In the genomic region with DNA sequence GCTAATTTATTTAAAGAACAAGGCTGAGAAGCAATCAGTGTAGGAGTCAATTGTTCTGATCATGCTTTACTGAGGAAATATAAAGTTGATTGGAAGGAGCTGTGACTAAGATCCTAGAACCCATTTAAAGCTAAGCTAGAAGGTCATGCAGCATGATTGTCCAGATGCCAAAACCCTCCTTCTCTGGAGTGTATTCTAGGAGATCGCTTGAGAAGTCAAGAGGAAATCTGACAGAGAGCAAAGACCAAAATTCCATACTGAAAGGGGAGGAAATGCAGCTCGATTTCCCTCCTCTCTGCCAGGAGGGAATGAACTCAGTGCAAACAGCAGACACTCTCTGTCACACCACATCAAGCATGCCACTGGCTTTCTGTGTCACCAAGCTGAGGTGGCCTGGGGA, we compare ENCODE assay signal across 18 mouse cellular contexts.
A peak's percentile ranks its signal among the peaks of the same experiment; 100 is the strongest.
DNase-seq lines count a peak whose midpoint lies in the region; ATAC-seq lines count a peak whose summit lies in the region.
"Had no signal": no experiment of that assay in that cellular context is flagged by ENCODE, and none has a peak within 500 bp of the region (broad histone marks: within the 10 kb centered on the region; RNA-seq: fewer than 3 reads in every experiment).

No protein-coding gene starts in this region.

- WGBS in lung, embryonic 16.5 days = 14% methylated on average over 2 of the region's 2 CpGs

- no peaks in the 10 kb centered on the region for H3K27me3 ChIP-seq in lung, embryonic 16.5 days (ENCODE audit: control insufficient read depth, insufficient read depth, low read depth, low read length)
- H3K27me3 ChIP-seq: embryonic facial prominence, embryonic 13.5 days; hindbrain, embryonic 12.5 days; intestine, embryonic 15.5 days had no signal

- DNase-seq in lung, postnatal 25 days (ENCODE audit: low spot score) = no peak
- DNase-seq in kidney, adult 18-20 months = peak; percentile 2
- peak; percentile 59 for DNase-seq in kidney, adult 9 months
- peak; percentile 39 to 57 for DNase-seq in kidney, postnatal 36 days
- no peak for DNase-seq in embryo, embryonic 10.5 days (ENCODE audit: low spot score)
- DNase-seq: adrenal gland, adult 2 months; cerebellum, adult 9-10 months; forebrain, postnatal 0 days; left cerebral cortex, postnatal 4 days; liver; right cerebral cortex, postnatal 4 days had no signal

- no peak overlapping the region for H3K4me2 ChIP-seq in lung, embryonic 16.5 days (ENCODE audit: low read depth, low read length)
- H3K4me2 ChIP-seq: embryonic facial prominence, embryonic 13.5 days; hindbrain, embryonic 12.5 days; intestine, embryonic 15.5 days had no signal

- H3K4me1 ChIP-seq in lung, embryonic 16.5 days (replicated peaks; ENCODE audit: control insufficient read depth, insufficient read depth, low read length) = peaks cover 3% of the 10 kb centered on the region; the same call in 1 of the 2 replicates

- no peak overlapping the region for H3K4me3 ChIP-seq in lung, embryonic 16.5 days (ENCODE audit: low read length)
- H3K4me3 ChIP-seq: embryonic facial prominence, embryonic 13.5 days; heart, embryonic 10.5 days; hindbrain, embryonic 12.5 days; intestine, embryonic 15.5 days had no signal

- H3K9ac ChIP-seq in lung, embryonic 16.5 days (ENCODE audit: low read length) = no peak overlapping the region
- H3K9ac ChIP-seq: embryonic facial prominence, embryonic 13.5 days; forebrain, postnatal 0 days; hindbrain, embryonic 12.5 days; intestine, embryonic 15.5 days had no signal

- no peaks in the 10 kb centered on the region for H3K36me3 ChIP-seq in lung, embryonic 16.5 days (ENCODE audit: control insufficient read depth, insufficient read depth, low read length)
- H3K36me3 ChIP-seq: embryonic facial prominence, embryonic 13.5 days; heart, embryonic 10.5 days; hindbrain, embryonic 12.5 days; intestine, embryonic 15.5 days had no signal

- no peaks in the 10 kb centered on the region for H3K9me3 ChIP-seq in lung, embryonic 16.5 days (ENCODE audit: control insufficient read depth, low read length)
- H3K9me3 ChIP-seq: embryonic facial prominence, embryonic 13.5 days; heart, embryonic 10.5 days; hindbrain, embryonic 12.5 days; intestine, embryonic 15.5 days had no signal

- ATAC-seq in lung, embryonic 16.5 days (ENCODE audit: low read depth) = 0 out of 2 replicates have a peak, but pooled peaks have one; percentile 26
- no peak for ATAC-seq in frontal cortex, adult (ENCODE audit: low TSS enrichment)
- ATAC-seq: forebrain, postnatal 0 days; intestine, embryonic 15.5 days; midbrain, embryonic 16.5 days had no signal

- no peak overlapping the region for H3K27ac ChIP-seq in lung, embryonic 16.5 days (ENCODE audit: low read length)
- H3K27ac ChIP-seq: embryonic facial prominence, embryonic 13.5 days; heart, embryonic 10.5 days; hindbrain, embryonic 12.5 days; intestine, embryonic 15.5 days had no signal

Comparison
In these comparisons a context has a peak if more than half of its experiments do, and no peak if none do; other contexts are left out.
1. DNase-seq: peak in kidney, adult 18-20 months (single experiment), kidney, adult 9 months (single experiment) and kidney, postnatal 36 days (2 of 2); none in lung, postnatal 25 days (single experiment) and embryo, embryonic 10.5 days (single experiment).